Mouse (Mus musculus): ENCODE results near the gene Kansl3.

Kansl3 gene

GRCm38 (mm10) chr1:36368969-36369645, at the start of gene Kansl3:
Kansl3 (minus strand) TSS chr1:36369181.
- peak; percentile 93 to 94 for DNase-seq

GRCm38 (mm10) chr1:36404531-36404930, 35.5 kb upstream of the Kansl3 start:
- no peak for DNase-seq

DNA sequence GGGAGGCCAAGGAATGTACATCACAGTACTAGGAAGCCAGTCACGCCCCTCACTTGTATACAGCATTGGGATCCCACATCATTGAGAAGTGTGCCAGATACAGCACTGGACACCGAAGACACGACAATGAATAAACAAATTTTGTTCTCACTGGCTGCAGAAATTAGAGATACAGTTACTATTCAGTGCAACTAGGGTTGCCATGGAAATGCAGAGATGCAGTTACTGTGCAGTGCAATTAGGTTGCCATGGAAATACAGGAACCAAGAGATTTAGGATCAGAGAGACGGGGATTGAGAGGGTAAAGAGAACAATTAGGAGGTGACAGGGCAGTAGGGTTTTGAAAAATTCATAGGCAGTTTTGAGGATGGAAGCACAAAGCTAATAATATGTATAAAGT, 32.5 kb upstream of the Kansl3 start:
- DNase-seq = no peak

DNA sequence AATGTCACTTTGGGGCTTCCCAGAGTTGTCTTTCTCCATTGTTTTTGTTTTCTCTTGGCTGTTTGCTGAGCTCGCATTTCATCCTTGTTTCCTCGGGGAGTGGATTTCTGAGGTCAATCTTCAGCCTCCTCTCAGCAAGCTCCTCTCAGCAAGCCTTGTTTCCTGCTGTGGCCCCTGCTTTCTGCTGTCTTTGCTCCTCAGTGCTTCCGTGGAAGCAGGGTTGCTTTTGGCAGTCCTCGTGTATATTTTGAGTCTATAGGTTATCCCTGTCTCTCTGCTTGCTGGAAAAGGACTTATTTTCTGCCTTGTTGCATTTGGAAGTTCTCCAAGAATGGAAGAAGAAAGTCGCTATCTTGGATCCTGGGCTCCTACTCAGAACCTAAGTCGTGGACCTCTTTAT, 28.1 kb upstream of the Kansl3 start:
- DNase-seq = no peak

- DNase-seq = no peak
These were observed 10.6 kb upstream of the Kansl3 start for GRCm38 (mm10) chr1:36379582-36379981.

DNA sequence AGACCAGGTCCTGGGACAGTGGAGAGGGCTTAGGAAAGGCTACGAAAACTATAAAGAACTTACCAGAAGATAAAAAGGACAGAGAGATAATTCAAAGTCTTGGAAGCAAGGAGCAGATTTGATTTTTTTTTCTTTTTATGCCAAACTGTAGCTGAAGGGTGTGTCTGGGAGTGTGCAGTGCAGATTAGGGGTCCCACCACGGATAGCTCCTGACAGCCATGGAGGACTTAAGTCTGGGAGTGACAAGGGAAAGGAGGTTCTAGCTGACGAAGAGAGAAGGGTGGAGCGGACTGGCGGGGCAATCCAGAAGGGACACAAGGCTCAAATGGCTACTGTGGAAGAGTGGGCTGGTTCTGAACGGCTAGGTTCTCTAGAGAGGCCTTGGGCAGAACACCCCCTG, 9.9 kb upstream of the Kansl3 start:
- no peak for DNase-seq

DNA sequence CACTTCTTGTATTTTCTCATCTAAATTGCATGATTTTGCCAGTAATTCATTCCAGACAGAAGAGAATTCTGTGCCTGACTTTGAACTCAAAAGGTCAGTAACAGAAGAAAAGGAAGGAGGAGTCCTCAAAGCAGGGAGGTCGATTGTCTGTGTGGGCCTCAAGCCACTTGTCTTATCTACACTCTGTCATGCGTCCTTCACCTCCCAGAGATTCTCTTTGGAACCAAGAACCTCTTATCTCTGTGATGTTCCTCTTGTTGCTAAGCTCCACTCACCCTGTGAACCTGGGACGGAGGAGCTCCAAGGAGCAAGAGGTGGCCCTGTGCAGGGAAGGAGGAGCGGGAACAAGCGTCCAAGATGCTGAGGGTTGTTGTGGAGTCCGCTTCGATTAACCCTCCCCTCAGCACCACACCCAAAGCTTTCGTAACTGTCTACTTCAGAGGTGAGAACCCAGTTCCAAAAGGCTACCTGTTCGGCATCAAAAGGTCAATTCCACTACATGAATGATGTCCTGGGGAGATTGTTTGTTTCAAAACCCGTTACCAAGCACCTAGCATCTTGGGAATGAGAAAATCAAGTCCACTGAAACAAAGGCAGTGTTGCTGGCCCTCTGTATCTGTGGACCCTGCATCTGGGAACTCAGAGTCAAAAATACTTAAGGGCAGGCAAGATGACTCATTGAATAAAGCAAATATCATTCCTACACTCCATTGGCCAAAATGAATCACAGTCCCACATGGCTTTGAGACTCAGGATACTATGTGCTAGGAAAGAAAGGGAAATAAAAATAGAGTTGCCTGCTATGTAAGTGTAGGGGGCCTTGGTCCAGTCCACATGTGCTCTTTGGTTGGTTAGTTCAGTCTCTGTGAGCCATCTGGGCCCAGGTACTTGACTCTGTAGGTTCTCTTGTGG, 3.2 kb upstream of the Kansl3 start, which contains the start of gene Fer1l5:
Gene Fer1l5 (plus strand): TSS at position 358 of the 912 bp plus-strand sequence.
- DNase-seq = no peak

DNA sequence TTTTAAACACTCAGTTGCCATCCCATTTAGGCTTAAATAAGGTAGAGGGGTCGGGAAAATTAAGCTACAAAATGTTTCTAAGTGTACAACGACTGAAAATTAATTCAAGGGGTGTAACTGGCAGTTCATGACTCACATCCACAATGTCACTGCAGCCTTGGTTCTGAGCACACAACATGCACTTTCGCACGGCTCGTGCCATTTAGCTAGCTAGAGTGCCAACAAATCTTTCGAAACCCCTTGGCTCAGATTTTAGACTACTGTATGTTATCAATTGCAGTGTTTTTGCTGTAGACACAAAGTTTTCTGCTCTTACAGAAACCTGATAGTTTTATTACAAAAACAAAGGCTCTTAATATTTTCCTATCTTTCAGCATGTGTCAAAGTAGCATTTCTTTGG, 1.9 kb upstream of the Kansl3 start:
- no peak for DNase-seq

DNA sequence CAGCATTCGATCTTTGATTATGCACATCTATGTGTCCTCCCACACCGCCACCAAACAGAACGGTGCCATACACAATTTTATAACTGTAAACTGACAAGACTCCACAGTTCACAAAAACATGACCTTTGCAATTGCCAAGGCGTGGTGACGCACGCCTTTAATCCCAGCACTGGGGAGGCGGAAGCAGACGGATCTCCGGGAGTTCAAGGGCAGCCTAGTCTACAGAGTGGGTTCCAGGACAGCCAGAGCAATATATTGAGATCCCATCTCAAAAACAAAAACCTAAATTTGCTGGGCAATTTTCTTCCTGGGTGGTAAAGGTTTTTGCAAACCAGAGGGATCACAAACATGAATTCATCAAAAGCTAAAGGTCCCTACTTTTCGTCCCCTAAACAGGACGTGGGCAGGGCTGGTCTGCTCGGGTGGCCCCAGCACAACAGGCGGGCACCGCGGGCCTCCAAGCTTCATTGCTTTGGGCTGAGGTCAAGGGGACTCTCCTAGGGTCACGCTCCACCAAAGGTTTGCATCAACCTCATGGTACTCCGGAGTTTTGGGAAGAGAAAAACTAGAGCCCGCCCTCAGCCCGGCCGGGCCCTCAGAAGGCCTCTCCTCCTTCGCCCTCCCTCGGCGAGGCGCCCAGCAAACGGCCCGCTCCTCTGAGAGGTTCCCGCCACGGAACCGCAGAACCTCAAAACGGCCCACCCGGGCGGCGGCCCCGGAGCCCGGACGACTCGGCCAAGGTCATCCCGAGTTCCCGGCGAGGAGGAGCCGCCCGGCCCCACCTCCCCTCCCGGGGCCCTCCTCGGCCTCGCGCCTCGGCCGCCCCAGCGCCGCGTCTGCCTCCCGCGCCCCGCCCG, 641 bp downstream of the Kansl3 start:
- DNase-seq = peak in 1 of 2 experiments; percentile 76

DNA sequence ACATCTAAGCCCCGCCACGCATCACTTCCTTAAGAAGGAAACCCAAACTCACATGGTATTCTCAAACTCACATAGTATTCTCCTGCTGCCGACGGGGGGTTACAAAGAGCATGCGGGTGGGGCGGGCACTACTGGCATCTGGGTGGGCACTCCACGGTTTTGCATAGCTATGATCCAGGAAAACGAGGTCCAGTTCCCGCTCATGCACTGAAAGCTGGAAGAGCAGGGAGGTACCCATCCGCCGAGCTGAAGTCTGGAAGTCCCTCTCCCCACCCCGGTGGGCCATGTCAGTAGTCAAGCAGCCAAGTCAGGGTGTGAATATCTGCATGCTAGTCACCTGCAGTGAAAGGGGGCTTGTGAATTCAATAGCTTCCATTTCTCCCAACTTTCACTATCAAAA, 1.3 kb downstream of the Kansl3 start:
- peak in 1 of 2 experiments; percentile 13 for DNase-seq

DNA sequence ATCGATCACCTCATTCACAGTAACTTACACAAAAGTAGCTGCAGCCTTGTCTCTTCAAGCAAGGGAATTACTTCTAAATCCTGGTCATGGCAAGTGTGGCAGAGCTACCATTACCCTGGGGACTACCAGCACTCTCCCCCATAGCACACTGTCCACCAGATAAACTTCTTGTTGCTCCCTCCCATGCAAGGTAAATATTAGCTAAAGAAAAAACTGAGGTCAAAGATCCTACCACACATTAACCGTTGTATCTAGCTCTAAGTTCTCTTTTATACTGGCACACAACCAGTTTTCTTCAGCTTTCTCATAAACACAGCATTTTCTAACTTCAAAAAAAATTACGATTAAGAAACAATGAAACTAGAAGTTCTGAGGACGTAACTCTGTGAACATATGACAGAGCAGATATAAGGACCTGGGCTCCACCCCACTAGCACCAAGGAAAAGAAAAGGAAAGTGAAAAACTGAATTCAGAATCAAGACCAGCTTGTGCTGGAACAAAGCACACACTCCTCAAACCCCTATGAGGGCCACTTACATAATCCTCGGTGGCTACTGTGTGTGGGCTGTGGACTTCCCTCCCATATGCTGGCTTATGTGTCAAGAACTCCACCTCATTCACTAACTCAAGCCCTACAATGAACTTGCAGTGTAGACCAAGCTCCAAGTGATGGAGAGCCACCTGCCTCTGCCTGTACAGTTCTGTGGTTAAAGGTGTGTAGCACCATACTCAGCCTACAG, 11.9 kb downstream of the Kansl3 start:
- DNase-seq = no peak

- no peak for DNase-seq
These were observed 16.6 kb downstream of the Kansl3 start for GRCm38 (mm10) chr1:36352351-36352750.

- no peak for DNase-seq
These were observed 26.4 kb downstream of the Kansl3 start for GRCm38 (mm10) chr1:36342547-36342946.

DNA sequence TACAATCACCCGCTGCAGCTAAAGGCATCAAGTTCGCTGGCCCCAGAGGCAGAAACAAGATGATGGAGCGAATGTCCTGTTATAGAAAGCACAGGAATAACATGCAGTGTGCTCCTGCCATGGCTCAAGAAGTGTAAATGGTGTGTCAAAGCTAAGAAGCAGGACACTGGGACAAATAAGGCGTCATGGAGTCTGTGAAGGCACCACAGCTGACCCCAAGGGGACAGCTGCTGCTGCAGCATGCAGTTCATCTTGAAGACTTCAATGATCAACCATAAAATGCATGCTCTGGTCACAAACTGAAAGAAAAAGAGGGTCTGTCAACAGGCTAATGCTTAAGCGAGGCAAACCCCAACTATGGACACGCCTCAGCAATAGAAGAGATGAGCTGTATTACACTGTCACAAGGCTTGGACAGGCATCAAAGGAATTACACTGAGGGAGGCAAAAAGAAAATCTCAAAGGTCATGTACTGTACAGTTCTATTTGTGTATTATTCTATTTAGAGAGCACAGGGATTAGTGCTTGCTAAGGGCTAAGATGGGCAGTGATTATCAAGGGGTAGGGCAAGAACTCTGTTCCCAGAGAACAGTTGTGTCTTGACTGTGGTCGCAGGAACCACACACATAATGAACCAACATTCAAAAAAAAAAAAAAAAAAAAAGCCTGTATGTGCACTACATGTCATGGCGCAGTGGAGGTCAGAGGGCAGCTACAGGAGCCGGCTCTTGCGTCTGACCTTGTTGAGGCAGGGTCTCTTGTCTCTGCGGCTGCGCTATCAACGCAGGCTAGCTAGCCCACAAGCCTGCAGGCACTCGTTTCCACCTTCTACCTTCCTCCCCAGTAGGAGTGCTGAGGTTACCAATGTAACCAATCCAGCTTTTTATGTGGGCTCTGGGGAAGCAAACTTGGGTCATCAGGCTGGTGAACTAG, 35.8 kb downstream of the Kansl3 start:
- no peak for DNase-seq

DNA sequence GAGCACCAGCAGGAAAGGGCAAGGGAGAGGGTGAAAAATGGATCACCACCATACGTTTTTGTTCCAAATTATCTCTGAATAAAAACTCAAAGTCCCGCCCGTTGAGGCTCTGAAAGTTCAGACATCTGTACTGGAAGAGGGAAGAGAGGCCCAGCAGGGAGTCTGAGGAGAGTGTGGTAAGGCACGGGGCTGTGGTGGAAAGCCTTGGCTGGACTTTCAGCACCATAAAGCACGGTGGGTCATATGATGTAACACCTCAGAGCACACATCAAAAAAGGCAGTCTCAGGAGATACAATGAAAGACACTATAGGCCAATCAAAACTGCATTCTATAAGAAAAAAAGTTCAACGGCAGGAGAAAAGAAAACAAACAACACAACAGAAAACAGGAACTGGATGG, 37.2 kb downstream of the Kansl3 start:
- no peak for DNase-seq

GRCm38 (mm10) chr1:36326815-36327214, 42.2 kb downstream of the Kansl3 start:
- no peak for DNase-seq

GRCm38 (mm10) chr1:36325900-36326321, 43.1 kb downstream of the Kansl3 start:
- DNase-seq = no peak

DNA sequence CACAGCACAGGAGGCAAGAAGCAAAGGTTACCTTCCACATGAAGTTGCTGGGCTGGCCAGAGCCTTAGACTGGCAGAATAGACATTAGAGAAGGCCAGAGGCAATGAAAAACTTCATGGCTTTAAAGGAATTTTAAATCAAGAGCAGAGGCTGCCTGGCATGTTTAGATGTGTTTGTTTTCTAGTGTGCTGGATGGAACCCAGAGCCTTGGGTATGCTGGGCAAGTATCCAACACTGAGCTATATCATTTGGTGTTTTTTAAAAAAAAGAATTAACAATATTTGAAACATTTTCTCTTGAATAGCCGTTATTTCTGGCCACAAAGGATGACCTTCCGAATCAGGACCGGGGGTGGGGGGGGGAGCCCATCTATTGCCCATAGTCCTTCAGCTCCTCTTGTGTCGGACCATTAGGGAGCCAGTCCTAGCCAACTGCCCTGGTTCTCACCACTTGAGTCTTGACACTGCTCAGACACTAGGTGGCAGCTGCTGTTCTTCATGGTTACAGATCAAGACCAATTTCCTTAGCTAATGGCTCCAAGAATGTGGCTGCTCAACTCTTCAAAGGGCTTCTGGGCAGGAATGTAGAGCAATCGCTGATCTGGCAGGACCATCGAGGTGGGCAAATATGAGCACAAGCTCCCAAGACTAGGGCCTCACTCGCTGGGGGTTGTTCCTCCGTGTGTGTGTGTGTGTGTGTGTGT, 45.1 kb downstream of the Kansl3 start:
- peak; percentile 57 to 67 for DNase-seq

DNA sequence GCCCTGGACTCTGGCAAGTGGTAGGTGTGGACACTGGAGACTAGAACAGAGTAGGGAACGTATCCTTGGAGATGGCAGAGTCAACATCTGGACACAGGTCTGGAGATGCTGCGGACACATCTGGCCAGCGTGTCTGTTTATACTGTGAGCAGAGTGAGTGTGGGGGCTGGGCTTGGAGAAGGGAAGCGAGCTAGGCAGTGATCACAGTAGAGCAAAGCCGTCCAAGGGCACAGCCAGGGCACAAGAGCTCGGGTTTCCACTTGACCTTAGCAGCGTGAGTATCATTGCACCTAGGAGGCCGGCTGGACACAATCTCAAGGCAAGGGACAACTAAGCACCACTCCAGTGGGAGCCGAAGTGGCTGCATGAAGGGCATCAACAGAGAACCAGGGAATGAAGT, 45.9 kb downstream of the Kansl3 start:
- DNase-seq = no peak

- DNase-seq = peak; percentile 35 to 55
These were observed 47.0 kb downstream of the Kansl3 start for GRCm38 (mm10) chr1:36321829-36322573.

Data from cerebellum, postnatal 25 days (tissue).